Mouse (Mus musculus) myocyte (in vitro differentiated cells): ENCODE measurements at regions not wholly inside any gene's neighbourhood (a gene's known extent, or its start where the extent isn't known, plus 50 kb on each side); places are given as distances from the start of the nearest gene placed in this dataset.
A peak's percentile ranks its signal among the peaks of the same experiment; 100 is the strongest.

ENCODE experiments used
- H3K27me3 ChIP-seq: one replicate; pipeline ENCODE4 v1.6.1; 2011; ENCODE audit not compliant: control insufficient read depth, insufficient read depth, insufficient read length
- H3K36me3 ChIP-seq: one replicate; pipeline ENCODE4 v1.6.1; 2011; ENCODE audit not compliant: control insufficient read depth, insufficient read depth
- H3K4me2 ChIP-seq: one replicate; pipeline ENCODE4 v1.6.1; 2011; ENCODE audit warnings: low read depth, control low read depth
- H3K4me3 ChIP-seq: one replicate; pipeline ENCODE4 v1.5.1; 2011; ENCODE audit warnings: mild to moderate bottlenecking, control low read depth, moderate library complexity
- H3K79me2 ChIP-seq: one replicate; pipeline ENCODE4 v1.6.1; 2011; ENCODE audit not compliant: control insufficient read depth, insufficient read depth
- H3ac ChIP-seq: one replicate; pipeline ENCODE4 v1.6.1; 2011; ENCODE audit not compliant: control insufficient read depth, insufficient read length
- CEBPB ChIP-seq: IDR thresholded peaks from 2 replicates; pipeline ENCODE4 v1.6.1; 2011; ENCODE audit warnings: mild to moderate bottlenecking, moderate library complexity; ENCODE audit not compliant: poor library complexity, insufficient read depth, severe bottlenecking
- E2F4 ChIP-seq: IDR thresholded peaks from one replicate; pipeline ENCODE4 v1.6.1; 2011; ENCODE audit warnings: mild to moderate bottlenecking, control low read depth, moderate library complexity; ENCODE audit not compliant: insufficient read depth
- MAX ChIP-seq: IDR thresholded peaks from one replicate; pipeline ENCODE4 v1.6.1; 2011; ENCODE audit warnings: low read depth, mild to moderate bottlenecking, control low read depth
- MYOD1 ChIP-seq, 3 experiments: IDR thresholded peaks; one replicate each; pipeline ENCODE4 v1.6.1; 2011; ENCODE audit warnings: control low read depth in 2 of 3, low read depth in 2 of 3, mild to moderate bottlenecking in 2 of 3, moderate library complexity in 1 of 3; ENCODE audit not compliant: insufficient read length in 2 of 3, control insufficient read depth in 1 of 3
- MYOG ChIP-seq, 3 experiments: IDR thresholded peaks; one replicate each; pipeline ENCODE4 v1.6.1; 2011; ENCODE audit warnings: control low read depth in 2 of 3, low read depth in 2 of 3, mild to moderate bottlenecking in 2 of 3; ENCODE audit not compliant: insufficient read length in 2 of 3, control insufficient read depth in 1 of 3, insufficient read depth in 1 of 3
- POLR2A ChIP-seq: IDR thresholded peaks from one replicate; pipeline ENCODE4 v1.6.1; 2011; ENCODE audit warnings: low read depth, mild to moderate bottlenecking, control low read depth, moderate library complexity; ENCODE audit not compliant: insufficient read length
- POLR2AphosphoS2 ChIP-seq: IDR thresholded peaks from one replicate; pipeline ENCODE4 v1.6.1; 2011; ENCODE audit warnings: low read depth, control low read depth; ENCODE audit not compliant: insufficient read length
- REST ChIP-seq: IDR thresholded peaks from one replicate; pipeline ENCODE4 v1.6.1; 2011; ENCODE audit warnings: mild to moderate bottlenecking, control low read depth, moderate library complexity; ENCODE audit not compliant: insufficient read depth, insufficient read length
- SRF ChIP-seq: IDR thresholded peaks from one replicate; pipeline ENCODE4 v1.6.1; 2011; ENCODE audit warnings: low read depth; ENCODE audit not compliant: control insufficient read depth, insufficient read length
- TCF12 ChIP-seq: IDR thresholded peaks from one replicate; pipeline ENCODE4 v1.6.1; 2011; ENCODE audit warnings: mild to moderate bottlenecking, control low read depth; ENCODE audit not compliant: poor library complexity, insufficient read depth, severe bottlenecking
- TCF3 ChIP-seq: IDR thresholded peaks from one replicate; pipeline ENCODE4 v1.6.1; 2011; ENCODE audit warnings: low read depth, control low read depth; ENCODE audit not compliant: insufficient read length
- USF1 ChIP-seq: IDR thresholded peaks from one replicate; pipeline ENCODE4 v1.6.1; 2011; ENCODE audit warnings: low read depth, mild to moderate bottlenecking, control low read depth, moderate library complexity

DNA sequence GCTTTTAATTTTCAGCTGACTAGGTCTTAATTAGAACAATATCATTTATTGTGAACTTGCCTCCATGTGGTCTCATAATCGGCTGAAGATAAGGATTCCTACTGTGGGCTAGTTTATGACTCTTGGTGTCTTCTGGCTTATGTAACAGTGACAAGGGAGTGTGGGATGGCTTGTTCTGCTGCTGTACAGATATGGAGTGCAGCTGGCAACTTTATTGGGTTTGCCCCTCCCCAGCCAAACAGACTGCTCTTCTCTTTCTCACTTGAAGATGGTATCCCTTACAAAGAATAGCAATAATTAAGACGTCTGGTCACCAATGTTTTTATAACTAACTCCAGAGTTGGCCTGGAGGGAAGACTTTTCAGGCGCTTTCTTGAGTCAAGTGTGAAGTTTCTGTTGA lies 584.8 kb downstream of the Insc start:
- Histone ChIP-seq H3K4me3 (no peak overlapping the region), H3K4me2 (no peak overlapping the region), H3K79me2 (no peaks in the 10 kb centered on the region), H3ac (no peak overlapping the region), H3K27me3 (no peaks in the 10 kb centered on the region), H3K36me3 (no peaks in the 10 kb centered on the region)
- TF ChIP-seq MYOG (IDR thresholded peaks at IDR 0.05; ENCODE audit: control insufficient read depth in 1 of 3, insufficient read depth in 1 of 3, insufficient read length in 2 of 3, low read depth in 2 of 3) (no peak), TCF12 (no peak), MAX (no peak), MYOD1 (IDR thresholded peaks at IDR 0.05; ENCODE audit: control insufficient read depth in 1 of 3, insufficient read length in 2 of 3, low read depth in 2 of 3) (no peak), REST (no peak), USF1 (no peak), CEBPB (no peak), POLR2A (no peak)

DNA sequence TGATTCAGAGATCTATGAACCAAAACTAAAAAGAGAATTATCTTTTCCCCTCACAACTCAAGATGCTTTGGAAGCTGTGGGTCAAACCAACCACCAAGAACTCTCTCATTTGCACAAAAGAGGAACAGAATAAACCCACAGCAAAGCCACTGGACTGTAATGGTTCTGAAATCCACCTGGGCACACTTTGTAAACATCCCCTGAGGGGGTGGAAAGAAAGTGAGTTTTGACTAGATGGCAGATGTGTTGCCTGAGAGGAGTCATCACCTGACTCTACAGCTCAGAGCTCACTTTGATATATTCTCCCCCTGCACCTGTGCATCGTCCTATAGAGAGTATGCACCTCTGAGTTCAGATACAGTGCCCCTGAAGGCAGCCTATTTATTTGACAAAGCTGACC lies 588.2 kb downstream of the Insc start:
- Histone ChIP-seq H3K4me2 (no peak overlapping the region), H3K4me3 (no peak overlapping the region), H3ac (no peak overlapping the region), H3K79me2 (no peaks in the 10 kb centered on the region), H3K36me3 (no peaks in the 10 kb centered on the region), H3K27me3 (no peaks in the 10 kb centered on the region)
- no peak for TF ChIP-seq USF1
- no peak for TF ChIP-seq REST
- no peak for TF ChIP-seq TCF3
- TF ChIP-seq TCF12 = no peak
- TF ChIP-seq MYOG (IDR thresholded peaks at IDR 0.05; ENCODE audit: control insufficient read depth in 1 of 3, insufficient read depth in 1 of 3, insufficient read length in 2 of 3, low read depth in 2 of 3) = no peak
- no peak for TF ChIP-seq E2F4

DNA sequence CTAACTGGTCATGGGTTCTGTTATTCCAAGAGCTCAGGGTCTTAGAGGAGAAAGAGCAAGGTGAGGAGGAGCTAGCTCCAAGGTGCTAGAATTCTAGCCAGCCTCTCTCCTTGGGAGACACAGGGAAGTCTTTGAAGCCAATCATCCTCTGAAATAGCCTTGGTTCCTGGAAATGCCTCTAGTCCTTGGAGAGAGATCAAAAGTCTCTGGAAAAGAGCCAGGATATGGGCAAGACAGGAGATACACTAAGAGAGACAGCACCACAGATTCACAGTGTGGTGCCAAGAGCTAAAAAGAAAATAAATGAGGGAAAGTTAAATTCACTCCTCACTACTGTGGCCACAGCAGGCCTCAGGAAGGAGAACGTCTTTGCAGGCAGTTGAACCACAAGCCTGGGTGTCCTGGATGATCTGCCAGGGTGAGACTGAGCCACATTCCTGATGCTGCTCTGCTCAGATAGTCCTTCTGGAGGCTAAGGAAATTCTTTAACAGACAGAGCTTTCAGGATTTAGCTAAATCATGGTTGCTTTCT lies 589.6 kb downstream of the Insc start:
- H3ac ChIP-seq = no peak overlapping the region
- H3K4me3 ChIP-seq = no peak overlapping the region
- H3K4me2 ChIP-seq = no peak overlapping the region
- H3K27me3 ChIP-seq = no peaks in the 10 kb centered on the region
- TF ChIP-seq SRF (no peak), CEBPB (no peak), E2F4 (no peak), POLR2AphosphoS2 (no peak), MAX (no peak), TCF3 (no peak), USF1 (no peak), REST (no peak), MYOG (IDR thresholded peaks at IDR 0.05; ENCODE audit: control insufficient read depth in 1 of 3, insufficient read depth in 1 of 3, insufficient read length in 2 of 3, low read depth in 2 of 3) (no peak), MYOD1 (IDR thresholded peaks at IDR 0.05; ENCODE audit: control insufficient read depth in 1 of 3, insufficient read length in 2 of 3, low read depth in 2 of 3) (no peak), TCF12 (no peak)
- H3K36me3 ChIP-seq = no peaks in the 10 kb centered on the region
- H3K79me2 ChIP-seq = no peaks in the 10 kb centered on the region

GRCm38 (mm10) chr7:115335051-115335450 lies 591.6 kb downstream of the Insc start:
- Histone ChIP-seq H3K4me3 (no peak overlapping the region), H3K27me3 (no peaks in the 10 kb centered on the region), H3K4me2 (no peak overlapping the region), H3ac (no peak overlapping the region), H3K36me3 (no peaks in the 10 kb centered on the region), H3K79me2 (no peaks in the 10 kb centered on the region)
- TF ChIP-seq TCF12 = no peak
- no peak for TF ChIP-seq TCF3
- TF ChIP-seq MYOD1 (IDR thresholded peaks at IDR 0.05; ENCODE audit: control insufficient read depth in 1 of 3, insufficient read length in 2 of 3, low read depth in 2 of 3) = no peak
- no peak for TF ChIP-seq USF1
- no peak for TF ChIP-seq E2F4
- TF ChIP-seq REST = no peak
- no peak for TF ChIP-seq POLR2A
- no peak for TF ChIP-seq POLR2AphosphoS2
- no peak for TF ChIP-seq SRF
- TF ChIP-seq CEBPB = no peak
- no peak for TF ChIP-seq MAX
- no peak for TF ChIP-seq MYOG (IDR thresholded peaks at IDR 0.05; ENCODE audit: control insufficient read depth in 1 of 3, insufficient read depth in 1 of 3, insufficient read length in 2 of 3, low read depth in 2 of 3)

GRCm38 (mm10) chr7:115340155-115340554 lies 596.7 kb downstream of the Insc start:
- no peak overlapping the region for H3K4me3 ChIP-seq

More at GRCm38 (mm10) chr7:115340155-115340554, 596.7 kb downstream of the Insc start:
- Histone ChIP-seq H3K27me3 (no peaks in the 10 kb centered on the region), H3ac (no peak overlapping the region), H3K36me3 (no peaks in the 10 kb centered on the region), H3K79me2 (no peaks in the 10 kb centered on the region), H3K4me2 (peak overlapping the region; percentile 42)
- TF ChIP-seq CEBPB = peak; percentile 96
- no peak for TF ChIP-seq POLR2AphosphoS2
